Mouse (Mus musculus): ENCODE measurements around the gene Atp13a2.

- TF ChIP-seq CTCF (IDR thresholded peaks at IDR 0.05; ENCODE audit: low read depth) (no peak), EP300 (IDR thresholded peaks at IDR 0.05; ENCODE audit: low read depth) (no peak)
Measured at GRCm38 (mm10) chr4:140944961-140945442, 41.7 kb upstream of the Atp13a2 start.
